Comparison of ENCODE assay signal across 10 mouse cellular contexts in the genomic region with DNA sequence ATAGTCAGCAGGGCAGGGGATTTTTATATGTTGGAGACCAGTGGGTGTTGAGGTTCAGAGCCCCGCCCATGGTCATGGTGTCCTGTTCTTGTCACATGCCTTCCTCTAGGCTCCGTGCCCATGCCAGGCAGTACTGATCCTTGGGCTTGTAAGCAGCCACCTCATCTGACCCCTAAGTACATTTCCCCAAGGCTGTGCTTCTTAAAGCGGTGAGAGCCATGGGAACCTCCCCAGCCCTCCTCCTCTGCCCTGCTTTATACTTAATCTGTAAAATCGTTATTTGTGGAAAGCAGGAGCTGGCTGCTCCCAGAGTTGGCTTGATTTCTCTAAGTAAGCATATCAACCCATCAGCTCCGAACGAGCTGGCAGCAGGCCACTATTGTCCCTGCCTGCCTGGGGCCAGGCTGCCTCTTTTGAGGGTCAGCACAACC. TPM values are rescaled to one million over a fixed set of nuclear protein-coding genes. Genes with fewer than 3 reads are reported as not detected.
DNase-seq lines count a peak whose midpoint lies in the region; ATAC-seq and TF ChIP-seq lines count a peak whose summit lies in the region.
"Had no signal": no experiment of that assay in that cellular context is flagged by ENCODE, and none has a peak within 500 bp of the region (broad histone marks: within the 10 kb centered on the region; RNA-seq: fewer than 3 reads in every experiment).

No protein-coding gene starts in this region.

- H3K4me3 ChIP-seq in forebrain, embryonic 13.5 days = no peak overlapping the region
- no peak overlapping the region for H3K4me3 ChIP-seq in forebrain, embryonic 10.5 days
- no peak overlapping the region for H3K4me3 ChIP-seq in lung, embryonic 14.5 days (ENCODE audit: low read depth, low read length)
- H3K4me3 ChIP-seq in lung, adult 2 months (replicated peaks; ENCODE audit: extremely low read depth, low read depth, low read length) = no peak overlapping the region
- no peak overlapping the region for H3K4me3 ChIP-seq in neural tube, embryonic 14.5 days (ENCODE audit: low read depth, low read length)

- peaks cover 26% of the 10 kb centered on the region for H3K4me1 ChIP-seq in forebrain, embryonic 13.5 days
- peaks cover 7% of the 10 kb centered on the region; the same call in 1 of the 2 replicates for H3K4me1 ChIP-seq in forebrain, embryonic 10.5 days
- no peaks in the 10 kb centered on the region for H3K4me1 ChIP-seq in lung, embryonic 14.5 days (ENCODE audit: insufficient read depth)
- no peaks in the 10 kb centered on the region for H3K4me1 ChIP-seq in lung, adult 2 months (ENCODE audit: control insufficient read depth, insufficient read depth, low read length)
- peaks cover 13% of the 10 kb centered on the region for H3K4me1 ChIP-seq in neural tube, embryonic 14.5 days (ENCODE audit: control insufficient read depth, insufficient read depth, low read length)

- WGBS in forebrain, embryonic 13.5 days = 45% methylated on average over 6 of the region's 6 CpGs
- WGBS in forebrain, embryonic 10.5 days = 69% methylated on average over 6 of the region's 6 CpGs
- 52% methylated on average over 6 of the region's 6 CpGs for WGBS in lung, embryonic 14.5 days
- WGBS in lung, adult 2 months = 35% methylated on average over 6 of the region's 6 CpGs
- 55% methylated on average over 6 of the region's 6 CpGs for WGBS in neural tube, embryonic 14.5 days

- H3K4me2 ChIP-seq in forebrain, embryonic 13.5 days = no peak overlapping the region
- no peak overlapping the region for H3K4me2 ChIP-seq in lung, embryonic 14.5 days
- no peak overlapping the region for H3K4me2 ChIP-seq in neural tube, embryonic 14.5 days (ENCODE audit: low read depth, low read length)

- no peak for TF ChIP-seq POLR2A in lung, adult 2 months (IDR thresholded peaks at IDR 0.05; ENCODE audit: borderline replicate concordance, extremely low read depth, low read depth, low read length)

- DNase-seq in forebrain, embryonic 10.5 days (ENCODE audit: extremely low spot score, low spot score) = no peak
- DNase-seq in lung, embryonic 14.5 days = peak; percentile 39
- DNase-seq in lung, adult 2 months = no peak
- DNase-seq in heart, adult 8-10 months (ENCODE audit: low spot score) = peak; percentile 10
- DNase-seq in urinary bladder, postnatal 10 days (ENCODE audit: low spot score) = no peak
- no peak for DNase-seq in urinary bladder, postnatal 4 days (ENCODE audit: low spot score in 2 of 2)

- no peaks in the 10 kb centered on the region for H3K9me3 ChIP-seq in forebrain, embryonic 13.5 days (replicated peaks)
- no peaks in the 10 kb centered on the region for H3K9me3 ChIP-seq in forebrain, embryonic 10.5 days
- H3K9me3 ChIP-seq in lung, embryonic 14.5 days (ENCODE audit: low read depth, low read length) = no peaks in the 10 kb centered on the region
- H3K9me3 ChIP-seq in neural tube, embryonic 14.5 days (ENCODE audit: control insufficient read depth, low read length) = no peaks in the 10 kb centered on the region

- TF ChIP-seq CTCF in lung, embryonic 14.5 days (IDR thresholded peaks at IDR 0.05; ENCODE audit: low read depth) = no peak
- TF ChIP-seq CTCF in lung, adult 2 months (IDR thresholded peaks at IDR 0.05; ENCODE audit: insufficient read depth, low read length) = no peak

- H3K9ac ChIP-seq in forebrain, embryonic 13.5 days = no peak overlapping the region
- no peak overlapping the region for H3K9ac ChIP-seq in lung, embryonic 14.5 days
- H3K9ac ChIP-seq in neural tube, embryonic 14.5 days (replicated peaks; ENCODE audit: low read depth, low read length) = no peak overlapping the region

- H3K27ac ChIP-seq in forebrain, embryonic 13.5 days = peak overlapping the region; percentile 26; the same call in 1 of the 2 replicates
- H3K27ac ChIP-seq in forebrain, embryonic 10.5 days = no peak overlapping the region
- H3K27ac ChIP-seq in lung, embryonic 14.5 days (ENCODE audit: low read depth) = no peak overlapping the region
- H3K27ac ChIP-seq in neural tube, embryonic 14.5 days (ENCODE audit: low read depth, low read length) = peak overlapping the region; percentile 41; the same call in 1 of the 2 replicates

- H3K36me3 ChIP-seq in forebrain, embryonic 13.5 days (ENCODE audit: poor library complexity, severe bottlenecking) = no peaks in the 10 kb centered on the region
- no peaks in the 10 kb centered on the region for H3K36me3 ChIP-seq in forebrain, embryonic 10.5 days (replicated peaks)
- H3K36me3 ChIP-seq in lung, embryonic 14.5 days (ENCODE audit: insufficient read depth) = no peaks in the 10 kb centered on the region
- H3K36me3 ChIP-seq in neural tube, embryonic 14.5 days (ENCODE audit: control insufficient read depth, insufficient read depth, low read length) = no peaks in the 10 kb centered on the region

- H3K27me3 ChIP-seq in forebrain, embryonic 13.5 days = 0 out of 2 replicates have a peak, but pooled peaks cover 2% of the 10 kb centered on the region
- no peaks in the 10 kb centered on the region for H3K27me3 ChIP-seq in forebrain, embryonic 10.5 days (ENCODE audit: poor library complexity, severe bottlenecking)
- H3K27me3 ChIP-seq in lung, embryonic 14.5 days (ENCODE audit: insufficient read depth, low read length) = no peaks in the 10 kb centered on the region
- H3K27me3 ChIP-seq in neural tube, embryonic 14.5 days (ENCODE audit: control insufficient read depth, insufficient read depth, low read length) = no peaks in the 10 kb centered on the region

- ATAC-seq in forebrain, embryonic 13.5 days = no peak
- ATAC-seq in lung, embryonic 14.5 days (ENCODE audit: insufficient read depth) = no peak
- ATAC-seq in neural tube, embryonic 14.5 days (ENCODE audit: low read depth) = no peak

RNA-seq across cellular contexts. Expression of a gene that starts 31.9 kb away (rescaled TPM):
- polyA plus RNA-seq in forebrain, embryonic 13.5 days (2015; fragmentation: Nextera tagmentation; extraction: Ambion mirVana) = 8.8 and 9.0 TPM in 2 replicates
- polyA plus RNA-seq in forebrain, embryonic 10.5 days (2016; fragmentation: Nextera tagmentation; extraction: Ambion mirVana) = 0.68 and 0.78 TPM in 2 replicates
- 0.07 and 0.22 TPM in 2 replicates for polyA plus RNA-seq in lung, embryonic 14.5 days (2014; fragmentation: Nextera tagmentation; extraction: Ambion mirVana)
- 2.9 and 5.2 TPM in 2 replicates for polyA plus RNA-seq in lung, adult 2 months (2012; rRNA removed)
- total RNA-seq in heart, adult 8-10 months (2022) = 1 to 10 TPM; 5.4 to 7.2 (median 6.3) TPM
- 64.1 and 67.0 TPM in 2 replicates for polyA plus RNA-seq in neural tube, embryonic 14.5 days (2014; fragmentation: Nextera tagmentation; extraction: Ambion mirVana)
- total RNA-seq: granulocyte monocyte progenitor cell, adult 5-6 weeks; megakaryocyte-erythroid progenitor cell, adult 5-6 weeks had no signal

Comparison
In these comparisons a context has a peak if more than half of its experiments do, and no peak if none do; other contexts are left out.
1. H3K27ac ChIP-seq: peak in forebrain, embryonic 13.5 days (single experiment) and neural tube, embryonic 14.5 days (single experiment); none in forebrain, embryonic 10.5 days (single experiment) and lung, embryonic 14.5 days (single experiment).
2. DNase-seq: peak in lung, embryonic 14.5 days (single experiment) and heart, adult 8-10 months (single experiment); none in forebrain, embryonic 10.5 days (single experiment), lung, adult 2 months (single experiment), urinary bladder, postnatal 10 days (single experiment) and urinary bladder, postnatal 4 days (0 of 2).